Mouse (Mus musculus) layer of hippocampus, adult 8-10 months (tissue): ENCODE measurements around the gene Cep89. TPM values are rescaled to one million over a fixed set of nuclear protein-coding genes. Genes with fewer than 3 reads are reported as not detected.

Source experiments
- DNase-seq, 2 experiments: peaks; one replicate each; pipeline ENCODE4 v3.0.0; 2022; ENCODE audit warnings: low spot score in 2 of 2
- total RNA-seq, 4 experiments: library from RNA; stranded (reverse); gene quantifications; 2 replicates each; pipeline ENCODE4 v1.2.4; 2022

Cep89 gene
- total RNA-seq, 4 experiments from 2014 or later, result 14.4 to 31.0 (median 19.2) TPM

- DNase-seq, result no peak
Measured at GRCm38 (mm10) chr7:35382706-35383353, 14.0 kb upstream of the Cep89 start.

GRCm38 (mm10) chr7:35386525-35386952 is 10.3 kb upstream of the Cep89 start:
- DNase-seq, result no peak

- DNase-seq, result no peak
Measured at GRCm38 (mm10) chr7:35388694-35389093, 8.1 kb upstream of the Cep89 start.

GRCm38 (mm10) chr7:35392935-35393334 is 3.9 kb upstream of the Cep89 start:
- DNase-seq, result no peak

- no peak for DNase-seq
Measured at GRCm38 (mm10) chr7:35395734-35396456, 940 bp upstream of the Cep89 start.

- DNase-seq, result no peak
Measured at GRCm38 (mm10) chr7:35401169-35401568, 4.3 kb downstream of the Cep89 start.

GRCm38 (mm10) chr7:35415226-35415625 is 18.4 kb downstream of the Cep89 start:
- DNase-seq, result no peak

- DNase-seq, result no peak
Measured at GRCm38 (mm10) chr7:35415801-35416653, 19.2 kb downstream of the Cep89 start.

- DNase-seq, result no peak
Measured at GRCm38 (mm10) chr7:35416654-35416948, 19.8 kb downstream of the Cep89 start.

GRCm38 (mm10) chr7:35423071-35423470 is 26.2 kb downstream of the Cep89 start:
- DNase-seq, result no peak

- DNase-seq, result no peak
Measured at GRCm38 (mm10) chr7:35428146-35428545, 31.3 kb downstream of the Cep89 start.

GRCm38 (mm10) chr7:35435266-35435665 is 38.4 kb downstream of the Cep89 start:
- no peak for DNase-seq

GRCm38 (mm10) chr7:35447501-35447900 is 50.7 kb downstream of the Cep89 start:
- DNase-seq, result no peak

GRCm38 (mm10) chr7:35447996-35448846 is 51.4 kb downstream of the Cep89 start, which contains the start of gene Slc7a9:
Gene Slc7a9 (plus strand): TSS chr7:35448796.
- no peak for DNase-seq

- no peak for DNase-seq
Measured at GRCm38 (mm10) chr7:35448867-35449266, 52.0 kb downstream of the Cep89 start.

- DNase-seq, result no peak
Measured at GRCm38 (mm10) chr7:35456091-35456814, 59.4 kb downstream of the Cep89 start.

GRCm38 (mm10) chr7:35460971-35461370 is 64.1 kb downstream of the Cep89 start:
- DNase-seq, result no peak

GRCm38 (mm10) chr7:35465027-35465426 is 68.2 kb downstream of the Cep89 start:
- peak in 1 of 2 experiments; percentile 15 for DNase-seq

GRCm38 (mm10) chr7:35467856-35468255 is 71.0 kb downstream of the Cep89 start:
- no peak for DNase-seq

GRCm38 (mm10) chr7:35470794-35471193 is 74.0 kb downstream of the Cep89 start:
- DNase-seq, result no peak
